Mouse (Mus musculus) cerebellum, postnatal 4 days (tissue): ENCODE data around the gene Car5a.
A peak's percentile ranks its signal among the peaks of the same experiment; 100 is the strongest.

Source experiments
- DNase-seq, 2 experiments: peaks; one replicate each; pipeline ENCODE4 v3.0.0; 2022; ENCODE audit warnings: low spot score in 2 of 2, mixed read lengths in 1 of 2

Car5a gene

GRCm38 (mm10) chr8:121955825-121956500 is 11.3 kb upstream of the Car5a start:
- no peak for DNase-seq

DNA sequence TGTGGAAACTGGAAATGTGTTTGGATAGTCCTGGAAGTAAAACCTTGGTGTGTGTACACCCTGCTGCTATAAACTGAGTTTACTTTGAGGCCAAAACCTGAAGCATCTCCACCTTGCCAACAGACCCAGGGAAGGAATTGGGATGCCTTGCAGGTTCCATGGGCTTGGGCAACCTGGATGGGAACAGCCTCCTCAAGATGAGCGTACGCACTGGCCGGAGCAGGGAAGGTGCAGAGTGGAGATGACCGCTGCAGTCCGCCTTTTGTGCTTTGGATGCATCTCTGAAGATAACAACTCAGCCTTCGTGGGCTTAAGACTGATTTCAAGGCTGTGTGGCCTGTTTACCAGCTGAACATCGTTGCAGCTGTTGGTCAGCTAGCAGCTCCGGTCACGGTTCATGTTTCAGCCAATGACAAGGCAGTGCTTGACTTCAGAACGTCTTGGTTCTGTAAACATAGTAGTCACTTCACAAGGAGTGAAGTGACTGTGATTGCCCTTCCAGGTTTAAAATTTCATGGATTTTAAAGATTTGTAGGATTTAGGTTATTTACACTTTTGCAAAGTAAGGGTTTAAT is 10.4 kb upstream of the Car5a start:
- no peak for DNase-seq

DNA sequence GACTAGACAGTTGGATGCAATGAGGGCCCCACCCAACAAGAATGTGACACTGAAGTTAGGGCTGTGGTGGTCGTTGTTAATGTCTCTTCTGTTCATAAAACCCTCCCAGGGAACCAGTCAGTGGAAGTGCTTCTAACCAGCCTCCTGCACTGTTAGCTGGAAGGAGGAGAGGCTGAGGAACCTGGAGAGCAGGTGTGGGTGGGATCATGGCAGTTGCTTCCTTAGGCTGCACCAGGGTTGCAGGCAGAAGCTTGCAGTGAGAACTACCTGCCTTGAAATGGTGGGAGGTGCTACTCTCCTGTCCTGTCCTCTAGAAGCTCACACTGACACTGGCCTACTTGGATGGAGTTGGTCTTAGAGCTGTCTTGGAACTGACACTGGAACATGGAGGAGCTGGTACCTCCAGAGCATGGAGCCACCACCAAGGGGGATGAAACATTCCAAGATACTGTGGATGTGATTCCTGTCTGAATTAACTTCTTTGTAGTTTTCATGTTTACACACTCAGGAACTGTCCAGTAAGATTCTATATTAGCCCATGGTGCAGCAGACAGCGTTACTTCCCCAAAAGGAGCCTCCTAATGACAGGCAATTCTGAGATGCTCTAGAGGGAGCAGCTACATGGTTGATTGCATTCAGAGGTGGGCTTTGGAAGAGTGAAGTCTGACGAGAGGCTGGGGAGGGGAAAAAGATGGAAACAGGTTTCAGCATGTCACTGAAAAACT is 9.3 kb upstream of the Car5a start:
- no peak for DNase-seq

- no peak for DNase-seq
Measured at GRCm38 (mm10) chr8:121952800-121953199, 8.1 kb upstream of the Car5a start.

GRCm38 (mm10) chr8:121952122-121952521 is 7.4 kb upstream of the Car5a start:
- no peak for DNase-seq

GRCm38 (mm10) chr8:121951656-121952009 is 6.9 kb upstream of the Car5a start:
- no peak for DNase-seq

DNA sequence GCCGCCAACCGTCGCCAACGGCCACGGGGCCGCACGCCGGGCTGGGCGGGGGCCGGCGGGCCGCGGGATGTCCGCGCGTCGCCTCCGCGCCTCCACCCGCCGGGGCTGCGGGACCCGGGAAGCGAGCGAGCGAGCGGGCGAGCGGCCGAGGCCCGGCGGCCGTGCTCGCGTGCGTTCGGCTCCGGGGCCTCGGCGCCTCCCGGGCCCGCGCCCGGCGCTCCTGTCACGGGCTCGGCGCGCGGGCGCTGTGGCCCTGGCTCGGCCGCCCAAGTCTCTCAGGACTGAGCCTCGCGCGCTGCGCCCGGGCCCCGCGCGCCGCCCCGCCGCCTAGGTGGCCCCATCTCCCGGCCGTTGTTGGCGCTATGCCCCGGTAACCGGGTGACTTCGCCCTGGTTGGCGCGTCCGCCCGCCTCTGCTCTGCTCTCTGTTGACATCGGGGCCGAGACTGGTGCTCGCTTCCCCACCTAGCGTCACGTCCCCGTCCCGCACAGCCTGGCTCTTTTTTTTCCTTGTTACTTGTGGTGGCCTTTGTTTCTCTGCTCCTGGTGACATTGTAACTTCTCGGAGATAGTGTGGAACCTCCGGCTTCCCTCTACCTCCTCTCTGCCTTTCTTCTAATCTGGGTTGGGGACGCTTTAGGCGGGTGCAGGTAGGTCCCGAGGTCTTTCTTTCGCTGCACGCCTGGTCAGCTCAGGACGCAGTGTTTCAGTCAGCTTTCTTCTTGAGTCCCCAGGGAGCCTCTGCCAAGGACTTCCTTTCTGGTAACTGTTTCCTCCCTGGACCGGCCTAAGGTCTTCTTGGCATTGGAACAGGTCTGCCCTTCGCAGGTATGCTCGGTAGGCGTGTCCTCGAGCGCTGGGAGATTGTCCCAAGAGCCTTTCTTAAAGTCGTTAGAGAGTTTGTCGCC is 6.3 kb upstream of the Car5a start:
- peak; percentile 59 to 78 for DNase-seq

DNA sequence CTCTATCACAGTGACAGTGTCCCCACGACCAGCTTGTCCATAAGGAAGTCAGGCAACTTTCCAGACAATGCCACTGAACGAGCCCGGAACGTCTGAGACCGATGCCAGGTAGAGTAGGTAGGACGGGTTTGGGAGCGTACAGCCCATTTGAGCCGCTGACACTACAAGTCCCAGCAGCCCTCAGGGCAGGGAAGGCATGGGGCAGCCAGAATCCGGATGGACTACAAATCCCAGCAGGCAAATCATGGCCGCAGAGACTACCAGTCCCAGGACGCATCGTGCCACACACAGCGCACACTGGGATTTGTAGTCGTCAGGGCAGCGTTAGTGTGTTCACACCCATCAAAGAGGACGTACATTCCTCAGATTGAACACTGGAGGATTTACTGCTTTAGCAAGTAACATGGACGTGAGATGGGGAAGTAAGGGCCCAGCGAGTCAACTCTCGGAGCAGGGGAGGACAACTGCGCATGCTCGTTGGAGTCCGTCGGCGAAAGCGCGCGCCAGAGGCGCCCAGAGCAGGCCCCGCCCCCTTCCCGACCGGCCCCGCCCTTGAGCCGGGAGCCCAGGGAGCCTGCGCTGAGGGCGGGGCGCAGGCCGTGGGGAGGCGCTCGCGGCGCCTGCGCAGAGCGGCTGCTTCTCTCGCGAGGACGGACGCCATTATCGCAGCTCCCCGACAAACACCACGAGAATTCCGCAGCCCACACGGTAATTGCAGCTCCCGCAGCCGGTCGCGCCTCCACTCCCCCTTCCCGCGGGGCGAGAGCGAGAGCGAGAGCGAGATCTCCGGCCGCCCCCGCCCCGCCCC is 5.4 kb upstream of the Car5a start:
- peak; percentile 92 to 99 for DNase-seq

- no peak for DNase-seq
Measured at GRCm38 (mm10) chr8:121949222-121949800, 4.6 kb upstream of the Car5a start, which contains the start of gene Banp. TSS of gene Banp (plus strand) at chr8:121949750.

DNA sequence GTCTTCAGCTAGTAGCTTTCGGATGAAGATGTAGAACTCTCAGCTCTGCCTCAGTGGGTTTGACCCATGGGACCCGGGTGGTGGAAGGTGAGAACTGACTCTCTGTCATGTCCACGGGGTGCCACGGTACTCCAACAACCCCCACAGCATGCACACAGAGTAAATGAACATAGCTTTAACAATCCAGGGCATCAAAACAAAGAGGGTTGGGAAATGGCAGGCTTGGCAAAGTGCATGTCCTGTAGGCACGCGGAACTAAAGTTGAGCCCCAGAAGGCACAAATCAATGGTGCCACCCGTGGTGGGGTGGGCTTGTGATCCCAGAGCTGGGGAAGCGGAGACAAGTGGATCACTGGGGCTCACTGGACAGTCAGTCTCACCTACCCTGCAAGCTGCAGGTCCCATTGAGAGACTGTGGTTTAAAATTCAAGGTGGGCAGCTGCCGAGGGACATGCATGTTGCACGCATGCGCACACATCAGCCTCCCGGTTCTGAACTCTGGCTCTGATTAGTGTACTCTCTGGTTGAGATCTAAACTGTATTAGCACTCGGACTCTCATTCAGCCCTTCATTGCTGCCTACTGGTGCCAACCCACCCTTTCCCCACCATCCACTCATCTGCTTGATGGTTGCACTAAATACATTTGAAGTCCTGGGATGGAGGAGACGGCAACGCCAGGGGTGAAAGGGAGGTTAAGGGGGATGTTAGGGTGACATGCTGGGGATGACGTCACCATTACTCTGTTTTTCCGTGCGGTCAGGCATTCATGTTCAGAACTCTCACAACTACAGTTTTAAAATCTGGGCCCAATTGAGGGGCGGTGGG is 3.8 kb upstream of the Car5a start:
- no peak for DNase-seq

DNA sequence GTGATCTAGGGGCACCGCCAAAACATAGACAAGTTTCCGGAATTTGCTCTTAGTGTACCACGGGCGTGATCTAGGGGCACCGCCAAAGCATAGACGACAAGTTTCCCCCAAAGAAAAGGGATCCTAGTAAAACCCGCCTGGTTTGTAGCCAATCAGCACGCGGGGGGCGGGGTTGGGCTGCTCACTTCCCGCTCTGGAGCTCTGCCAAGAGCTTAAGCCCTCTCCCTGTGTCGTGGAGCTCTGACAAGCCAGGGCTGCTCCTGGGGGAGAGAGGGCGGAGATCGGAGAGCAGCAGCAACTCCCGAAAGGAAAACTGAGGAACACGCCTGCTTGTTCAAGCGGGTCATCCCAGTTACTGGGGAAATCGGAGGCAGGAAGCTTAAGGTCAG is 3.0 kb upstream of the Car5a start:
- peak; percentile 83 to 93 for DNase-seq

DNA sequence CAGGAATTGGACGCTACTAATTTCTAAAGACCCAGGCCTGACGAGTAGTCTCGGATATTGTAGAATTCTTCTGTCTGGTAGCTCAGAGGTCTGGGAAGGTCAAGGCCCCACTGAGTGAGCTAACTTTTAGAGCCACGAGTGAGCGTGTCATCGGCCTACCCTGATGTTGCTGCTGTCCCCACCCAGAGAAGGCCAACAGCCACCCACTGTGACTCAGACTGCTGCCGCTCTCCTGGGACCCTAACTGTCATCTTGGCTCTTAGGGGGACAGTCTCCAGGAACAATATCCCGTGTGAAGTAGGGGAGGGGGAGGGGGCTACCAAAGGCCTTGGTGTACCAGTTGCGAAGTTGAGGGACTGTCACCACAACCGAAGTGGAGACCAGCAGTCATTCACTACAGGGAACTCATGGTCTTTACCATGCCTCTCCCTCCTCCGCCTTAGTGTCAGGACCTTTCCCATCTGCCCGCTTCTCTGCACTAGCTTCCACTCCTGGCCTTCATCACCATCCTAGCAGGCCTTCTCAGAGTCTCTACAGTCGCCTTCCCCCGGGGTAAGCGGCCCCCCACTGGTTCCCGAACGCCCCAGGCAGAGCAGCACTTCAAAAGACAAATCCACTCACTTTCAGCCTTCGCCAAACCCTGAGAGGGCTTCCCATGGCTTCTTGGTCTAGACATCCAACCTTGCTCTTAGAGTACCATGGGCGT is 2.5 kb upstream of the Car5a start:
- peak in 1 of 2 experiments; percentile 43 for DNase-seq

GRCm38 (mm10) chr8:121946351-121946750 is 1.6 kb upstream of the Car5a start:
- DNase-seq: no peak

DNA sequence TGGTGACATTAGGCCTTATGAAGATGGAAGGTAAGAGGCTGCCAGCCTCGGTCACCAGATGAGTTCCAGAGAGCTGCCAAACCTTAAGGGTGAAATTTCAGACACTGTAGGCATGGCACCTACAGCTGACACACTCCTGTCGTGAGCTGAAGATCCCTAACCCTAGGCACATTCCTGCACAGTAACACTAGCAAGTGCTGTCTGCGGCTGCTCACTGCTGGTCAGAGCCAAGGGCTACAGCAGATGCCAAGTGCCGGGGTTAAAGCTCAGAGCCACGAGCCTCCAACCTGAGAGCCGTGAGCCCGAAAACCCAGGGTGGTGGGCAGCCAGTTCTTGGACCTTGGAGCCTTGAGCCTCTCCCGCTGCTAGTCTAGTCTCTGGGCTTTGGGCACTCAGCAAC is 988 bp downstream of the Car5a start:
- no peak for DNase-seq

GRCm38 (mm10) chr8:121943057-121943540 is 1.6 kb downstream of the Car5a start:
- DNase-seq: no peak

GRCm38 (mm10) chr8:121938732-121939131 is 6.0 kb downstream of the Car5a start:
- no peak for DNase-seq

- DNase-seq: peak in 1 of 2 experiments; percentile 27
Measured at GRCm38 (mm10) chr8:121936391-121936790, 8.3 kb downstream of the Car5a start.

DNA sequence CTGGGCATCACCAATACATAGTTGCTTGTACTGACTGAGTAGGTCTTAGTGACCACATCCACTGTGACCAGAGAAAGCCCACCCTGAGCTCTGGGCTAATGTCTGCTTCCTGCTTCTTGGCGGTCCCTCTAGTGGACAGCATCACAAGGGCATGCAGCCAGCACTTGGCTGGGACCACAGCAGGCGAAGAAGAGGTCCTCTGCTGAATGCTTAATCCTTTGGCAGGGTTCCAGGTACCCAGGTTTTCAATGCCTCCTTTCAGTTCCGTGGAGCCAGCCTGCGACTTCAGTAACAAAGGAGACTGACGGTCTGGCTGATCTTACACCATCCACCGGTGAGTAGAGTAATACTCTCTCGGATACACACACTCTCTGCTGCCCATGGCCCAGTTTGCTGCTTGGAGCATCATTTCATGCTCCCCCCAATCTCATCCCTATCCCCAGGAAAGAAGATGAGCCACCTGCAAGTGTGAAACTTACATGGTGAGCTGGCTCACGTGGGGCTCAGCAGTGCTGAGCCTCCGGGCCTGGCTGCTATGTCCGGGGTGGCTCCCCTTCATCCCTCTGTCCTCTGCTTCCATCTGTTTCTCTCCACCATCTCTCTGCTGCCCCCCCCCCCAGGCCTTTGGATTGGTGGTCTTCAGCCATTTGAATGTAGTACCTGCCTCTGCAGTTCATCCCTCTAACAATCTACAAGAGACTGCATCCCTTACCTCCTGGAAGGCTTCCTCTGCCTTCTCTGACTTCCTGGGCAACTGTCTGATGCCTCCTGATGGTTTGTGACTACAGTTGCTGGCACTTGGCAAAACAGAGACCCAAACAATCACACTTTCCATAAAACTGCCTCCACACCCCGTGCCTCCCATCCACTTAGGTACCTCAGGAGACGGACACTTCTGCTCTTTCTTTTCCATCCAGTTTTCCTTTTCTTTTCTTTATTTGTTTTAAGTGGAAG is 9.1 kb downstream of the Car5a start:
- peak; percentile 74 to 95 for DNase-seq
